Mouse (Mus musculus) megakaryocyte, embryonic 14.5 days (primary cell): ENCODE results near the gene Zfand3.

Experiments used
- FLI1 ChIP-seq: IDR thresholded peaks from 2 replicates; pipeline ENCODE4 v1.6.1; 2012; ENCODE audit warnings: low read length, inconsistent platforms, mixed read lengths
- GATA1 ChIP-seq: IDR thresholded peaks from 3 replicates; pipeline ENCODE4 v1.6.1; 2012; ENCODE audit warnings: mixed read lengths, low read length, inconsistent platforms, borderline replicate concordance

- TF ChIP-seq GATA1 (no peak), FLI1 (no peak)
Measured at GRCm38 (mm10) chr17:30052347-30052742, 47.8 kb downstream of the Zfand3 start.
